Mouse (Mus musculus): Measurements from ENCODE around the gene Stoml2. TPM values are rescaled to one million over a fixed set of nuclear protein-coding genes. Genes with fewer than 3 reads are reported as not detected.

Gene Stoml2
- polyA plus RNA-seq, 1 experiment from 2014 or later = 378 TPM

GRCm38 (mm10) chr4:43040881-43041547, 9.5 kb upstream of the Stoml2 start:
- Histone ChIP-seq H3K36me3 (ENCODE audit: control insufficient read depth, insufficient read depth, low read length) (peaks cover 3% of the 10 kb centered on the region; the same call in 1 of the 2 replicates), H3K4me3 (ENCODE audit: low read depth, low read length) (no peak overlapping the region), H3K9me3 (ENCODE audit: control insufficient read depth, low read length) (no peaks in the 10 kb centered on the region), H3K27ac (ENCODE audit: low read depth, low read length) (peak overlapping the region; percentile 51; the same call in 1 of the 2 replicates), H3K9ac (ENCODE audit: low read length) (no peak overlapping the region; the same call in 1 of the 2 replicates), H3K4me2 (ENCODE audit: low read depth, low read length, severe bottlenecking) (no peak overlapping the region), H3K27me3 (ENCODE audit: control insufficient read depth, insufficient read depth, low read length) (no peaks in the 10 kb centered on the region), H3K4me1 (replicated peaks; ENCODE audit: control insufficient read depth, insufficient read depth, low read length) (peaks cover 22% of the 10 kb centered on the region)
- no peak for ATAC-seq (replicated peaks; ENCODE audit: low FRiP score)
- WGBS = 71% methylated on average over 9 of the region's 9 CpGs
- DNase-seq (ENCODE audit: low spot score) = no peak

GRCm38 (mm10) chr4:43040114-43040572, 8.6 kb upstream of the Stoml2 start:
- Histone ChIP-seq H3K4me2 (ENCODE audit: low read depth, low read length, severe bottlenecking) (peak overlapping the region; percentile 91), H3K27me3 (ENCODE audit: control insufficient read depth, insufficient read depth, low read length) (no peaks in the 10 kb centered on the region), H3K4me3 (ENCODE audit: low read depth, low read length) (peak overlapping the region; percentile 64), H3K27ac (ENCODE audit: low read depth, low read length) (peak overlapping the region; percentile 62; the same call in 1 of the 2 replicates), H3K4me1 (replicated peaks; ENCODE audit: control insufficient read depth, insufficient read depth, low read length) (peaks cover 22% of the 10 kb centered on the region), H3K9ac (ENCODE audit: low read length) (peak overlapping the region; percentile 72), H3K36me3 (ENCODE audit: control insufficient read depth, insufficient read depth, low read length) (peaks cover 3% of the 10 kb centered on the region; the same call in 1 of the 2 replicates), H3K9me3 (ENCODE audit: control insufficient read depth, low read length) (no peaks in the 10 kb centered on the region)
- DNase-seq (ENCODE audit: low spot score) (peak; percentile 98), ATAC-seq (replicated peaks; ENCODE audit: low FRiP score) (peak; percentile 93)
- WGBS = under 1% methylated on average over 25 of the region's 25 CpGs

- ATAC-seq (replicated peaks; ENCODE audit: low FRiP score) (no peak), DNase-seq (ENCODE audit: low spot score) (no peak)
- Histone ChIP-seq H3K4me1 (replicated peaks; ENCODE audit: control insufficient read depth, insufficient read depth, low read length) (peaks cover 20% of the 10 kb centered on the region), H3K27ac (ENCODE audit: low read depth, low read length) (peak overlapping the region; percentile 62), H3K9ac (ENCODE audit: low read length) (peak overlapping the region; percentile 72), H3K4me3 (ENCODE audit: low read depth, low read length) (peak overlapping the region; percentile 64), H3K9me3 (ENCODE audit: control insufficient read depth, low read length) (no peaks in the 10 kb centered on the region), H3K4me2 (ENCODE audit: low read depth, low read length, severe bottlenecking) (peak overlapping the region; percentile 91), H3K36me3 (ENCODE audit: control insufficient read depth, insufficient read depth, low read length) (peaks cover 5% of the 10 kb centered on the region; the same call in 1 of the 2 replicates), H3K27me3 (ENCODE audit: control insufficient read depth, insufficient read depth, low read length) (no peaks in the 10 kb centered on the region)
- WGBS = 4% methylated on average over 11 of the region's 11 CpGs
Measured at GRCm38 (mm10) chr4:43039609-43040008, 8.1 kb upstream of the Stoml2 start.

GRCm38 (mm10) chr4:43038567-43039495, 7.3 kb upstream of the Stoml2 start:
- H3K36me3 ChIP-seq (ENCODE audit: control insufficient read depth, insufficient read depth, low read length) = peaks cover 7% of the 10 kb centered on the region
- DNase-seq (ENCODE audit: low spot score) (no peak), ATAC-seq (replicated peaks; ENCODE audit: low FRiP score) (no peak)
- H3K4me1 ChIP-seq (replicated peaks; ENCODE audit: control insufficient read depth, insufficient read depth, low read length) = peaks cover 15% of the 10 kb centered on the region
- H3K4me2 ChIP-seq (ENCODE audit: low read depth, low read length, severe bottlenecking) = peak overlapping the region; percentile 91
- no peaks in the 10 kb centered on the region for H3K9me3 ChIP-seq (ENCODE audit: control insufficient read depth, low read length)
- H3K27ac ChIP-seq (ENCODE audit: low read depth, low read length) = peak overlapping the region; percentile 62; the same call in 1 of the 2 replicates
- peak overlapping the region; percentile 64 for H3K4me3 ChIP-seq (ENCODE audit: low read depth, low read length)
- WGBS = 62% methylated on average over 15 of the region's 15 CpGs
- H3K27me3 ChIP-seq (ENCODE audit: control insufficient read depth, insufficient read depth, low read length) = no peaks in the 10 kb centered on the region
- peak overlapping the region; percentile 72 for H3K9ac ChIP-seq (ENCODE audit: low read length)

GRCm38 (mm10) chr4:43037860-43038566, 6.5 kb upstream of the Stoml2 start:
- no peak overlapping the region for H3K4me3 ChIP-seq (ENCODE audit: low read depth, low read length)
- 79% methylated on average over 4 of the region's 4 CpGs for WGBS
- DNase-seq (ENCODE audit: low spot score) (no peak), ATAC-seq (replicated peaks; ENCODE audit: low FRiP score) (no peak)
- no peak overlapping the region for H3K9ac ChIP-seq (ENCODE audit: low read length)
- peaks cover 10% of the 10 kb centered on the region; the same call in 1 of the 2 replicates for H3K4me1 ChIP-seq (replicated peaks; ENCODE audit: control insufficient read depth, insufficient read depth, low read length)
- no peaks in the 10 kb centered on the region for H3K9me3 ChIP-seq (ENCODE audit: control insufficient read depth, low read length)
- peaks cover 7% of the 10 kb centered on the region for H3K36me3 ChIP-seq (ENCODE audit: control insufficient read depth, insufficient read depth, low read length)
- no peak overlapping the region for H3K27ac ChIP-seq (ENCODE audit: low read depth, low read length)
- peak overlapping the region; percentile 12; the same call in 1 of the 2 replicates for H3K4me2 ChIP-seq (ENCODE audit: low read depth, low read length, severe bottlenecking)
- no peaks in the 10 kb centered on the region for H3K27me3 ChIP-seq (ENCODE audit: control insufficient read depth, insufficient read depth, low read length)

- Histone ChIP-seq H3K27me3 (ENCODE audit: control insufficient read depth, insufficient read depth, low read length) (no peaks in the 10 kb centered on the region), H3K4me2 (ENCODE audit: low read depth, low read length, severe bottlenecking) (no peak overlapping the region), H3K9ac (ENCODE audit: low read length) (no peak overlapping the region), H3K36me3 (ENCODE audit: control insufficient read depth, insufficient read depth, low read length) (peaks cover 7% of the 10 kb centered on the region), H3K27ac (ENCODE audit: low read depth, low read length) (no peak overlapping the region), H3K4me1 (replicated peaks; ENCODE audit: control insufficient read depth, insufficient read depth, low read length) (peaks cover 13% of the 10 kb centered on the region; the same call in 1 of the 2 replicates), H3K4me3 (ENCODE audit: low read depth, low read length) (no peak overlapping the region), H3K9me3 (ENCODE audit: control insufficient read depth, low read length) (no peaks in the 10 kb centered on the region)
- ATAC-seq (replicated peaks; ENCODE audit: low FRiP score) (no peak), DNase-seq (ENCODE audit: low spot score) (no peak)
- WGBS = 90% methylated on average over 10 of the region's 10 CpGs
Measured at GRCm38 (mm10) chr4:43036356-43036755, 4.8 kb upstream of the Stoml2 start.

- DNase-seq (ENCODE audit: low spot score) (no peak), ATAC-seq (replicated peaks; ENCODE audit: low FRiP score) (no peak)
- no peaks in the 10 kb centered on the region for H3K27me3 ChIP-seq (ENCODE audit: control insufficient read depth, insufficient read depth, low read length)
- H3K4me1 ChIP-seq (replicated peaks; ENCODE audit: control insufficient read depth, insufficient read depth, low read length) = peaks cover 12% of the 10 kb centered on the region; the same call in 1 of the 2 replicates
- H3K9me3 ChIP-seq (ENCODE audit: control insufficient read depth, low read length) = no peaks in the 10 kb centered on the region
- H3K9ac ChIP-seq (ENCODE audit: low read length) = no peak overlapping the region
- no peak overlapping the region for H3K27ac ChIP-seq (ENCODE audit: low read depth, low read length)
- no peak overlapping the region for H3K4me2 ChIP-seq (ENCODE audit: low read depth, low read length, severe bottlenecking)
- no peak overlapping the region for H3K4me3 ChIP-seq (ENCODE audit: low read depth, low read length)
- peaks cover 7% of the 10 kb centered on the region for H3K36me3 ChIP-seq (ENCODE audit: control insufficient read depth, insufficient read depth, low read length)
- 89% methylated on average over 6 of the region's 6 CpGs for WGBS
Measured at GRCm38 (mm10) chr4:43035851-43036250, 4.3 kb upstream of the Stoml2 start.

- Histone ChIP-seq H3K4me3 (ENCODE audit: low read depth, low read length) (no peak overlapping the region), H3K9me3 (ENCODE audit: control insufficient read depth, low read length) (no peaks in the 10 kb centered on the region), H3K27me3 (ENCODE audit: control insufficient read depth, insufficient read depth, low read length) (no peaks in the 10 kb centered on the region), H3K4me2 (ENCODE audit: low read depth, low read length, severe bottlenecking) (no peak overlapping the region), H3K36me3 (ENCODE audit: control insufficient read depth, insufficient read depth, low read length) (peaks cover 11% of the 10 kb centered on the region), H3K4me1 (replicated peaks; ENCODE audit: control insufficient read depth, insufficient read depth, low read length) (peaks cover 8% of the 10 kb centered on the region; the same call in 1 of the 2 replicates), H3K9ac (ENCODE audit: low read length) (no peak overlapping the region), H3K27ac (ENCODE audit: low read depth, low read length) (no peak overlapping the region)
- no peak for DNase-seq (ENCODE audit: low spot score)
- WGBS = 89% methylated on average over 14 of the region's 14 CpGs
- no peak for ATAC-seq (replicated peaks; ENCODE audit: low FRiP score)
Measured at GRCm38 (mm10) chr4:43033481-43033880, 2.0 kb upstream of the Stoml2 start.

Data from forebrain, embryonic 11.5 days (tissue).